Mouse (Mus musculus) thymus, adult 2 months (tissue): ENCODE results near the gene Stambp.

Experiments used
- CTCF ChIP-seq: fragments of 200-500 bp; IDR thresholded peaks from 2 replicates; pipeline ENCODE4 v1.5.1; 2012; ENCODE audit warnings: mild to moderate bottlenecking, control low read depth, low read length, moderate library complexity, borderline replicate concordance; ENCODE audit not compliant: control insufficient read depth, poor library complexity, insufficient read depth; ENCODE audit errors: extremely low read depth
- POLR2A ChIP-seq: fragments of 200-500 bp; IDR thresholded peaks from 2 replicates; pipeline ENCODE4 v1.6.1; 2012; ENCODE audit warnings: mild to moderate bottlenecking, low read length, control low read depth, moderate library complexity; ENCODE audit not compliant: control insufficient read depth, poor library complexity, insufficient read depth; ENCODE audit errors: extremely low read depth

- TF ChIP-seq CTCF = no peak
- no peak for TF ChIP-seq POLR2A
Measured at GRCm38 (mm10) chr6:83509442-83509841, 63.1 kb downstream of the Stambp start.
